Mouse (Mus musculus): ENCODE measurements around the gene Camta1.

The Camta1 gene

DNA sequence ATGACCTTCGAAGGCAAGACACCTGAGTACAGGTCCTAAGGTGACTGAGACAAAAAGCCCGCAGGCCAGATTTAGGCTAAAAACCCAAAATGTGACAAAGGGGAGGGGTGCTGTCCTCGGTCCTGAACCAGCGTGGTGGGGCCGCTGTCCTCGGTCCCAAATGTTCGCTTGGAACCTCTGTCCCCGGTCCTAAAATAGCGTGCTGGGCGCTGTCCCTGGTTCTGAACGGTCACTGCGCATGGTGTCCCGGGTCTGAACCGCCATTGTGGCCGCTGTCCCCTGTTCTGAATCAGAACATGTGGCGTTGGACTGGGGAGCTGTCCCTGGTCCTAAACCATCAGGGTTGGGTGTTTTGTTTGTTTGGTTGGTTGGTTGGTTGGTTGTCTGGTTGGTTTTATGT is 257.2 kb downstream of the Camta1 start:
- peak; percentile 20 for DNase-seq (ENCODE audit: low read depth)

DNA sequence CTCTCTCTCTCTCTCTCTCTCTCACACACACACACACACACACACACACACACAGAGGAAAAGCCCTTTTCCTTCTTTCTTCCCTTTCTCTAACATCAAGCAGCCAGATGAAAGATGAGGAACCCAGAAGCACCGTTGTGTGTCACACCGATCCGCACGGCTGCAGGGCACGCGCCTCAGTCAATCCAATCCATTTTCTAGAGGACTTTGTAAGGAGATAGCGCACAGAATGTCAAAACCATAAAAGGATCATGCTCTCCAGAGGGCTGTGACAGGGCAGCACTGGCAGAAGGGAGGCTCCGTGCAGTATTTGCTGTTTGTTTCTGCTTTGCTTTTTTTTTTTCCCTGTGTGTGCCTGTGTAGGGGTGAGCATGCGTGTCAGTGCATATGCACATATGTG is 258.1 kb downstream of the Camta1 start:
- DNase-seq (ENCODE audit: low read depth) = no peak

DNA sequence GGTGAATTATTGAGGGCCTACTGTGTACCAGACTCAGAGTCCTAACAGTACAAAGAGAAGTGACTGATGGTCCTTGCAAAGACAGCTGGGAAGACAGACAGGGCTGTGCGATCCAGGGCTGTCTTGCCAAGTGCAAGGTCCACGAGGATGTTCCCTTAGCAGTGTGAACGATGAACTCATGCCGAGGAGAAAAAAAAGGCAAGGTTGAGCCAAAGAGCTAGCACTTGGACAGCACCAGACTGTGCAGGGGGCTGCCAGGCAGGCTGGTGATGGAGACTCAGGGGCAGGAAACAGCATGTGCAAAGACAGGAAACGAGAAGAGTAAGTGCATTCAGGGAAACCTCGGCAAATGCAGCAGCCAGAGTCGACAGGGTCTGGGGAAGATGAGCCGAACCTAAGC is 266.6 kb downstream of the Camta1 start:
- no peak for DNase-seq (ENCODE audit: low read depth)

DNA sequence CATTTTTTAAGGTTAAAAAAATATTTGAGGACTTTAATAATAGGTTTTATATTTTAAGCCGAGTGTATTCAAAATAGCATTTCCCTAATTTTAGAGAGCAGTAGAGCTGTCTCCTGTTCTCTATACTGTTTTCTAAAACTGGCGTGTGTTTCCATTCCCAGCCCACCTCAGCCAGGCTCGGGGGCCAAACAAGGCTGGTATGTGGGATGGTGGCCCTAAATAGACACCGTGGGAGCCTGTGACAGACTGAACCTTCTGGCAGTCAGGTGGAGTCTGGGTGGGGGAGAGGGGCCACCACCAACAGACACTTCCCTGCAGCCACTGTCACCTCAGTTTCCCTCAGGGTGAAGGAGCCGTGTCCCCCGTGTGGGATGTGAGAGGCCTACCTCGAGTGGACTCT is 268.6 kb downstream of the Camta1 start:
- no peak for DNase-seq (ENCODE audit: low read depth)

DNA sequence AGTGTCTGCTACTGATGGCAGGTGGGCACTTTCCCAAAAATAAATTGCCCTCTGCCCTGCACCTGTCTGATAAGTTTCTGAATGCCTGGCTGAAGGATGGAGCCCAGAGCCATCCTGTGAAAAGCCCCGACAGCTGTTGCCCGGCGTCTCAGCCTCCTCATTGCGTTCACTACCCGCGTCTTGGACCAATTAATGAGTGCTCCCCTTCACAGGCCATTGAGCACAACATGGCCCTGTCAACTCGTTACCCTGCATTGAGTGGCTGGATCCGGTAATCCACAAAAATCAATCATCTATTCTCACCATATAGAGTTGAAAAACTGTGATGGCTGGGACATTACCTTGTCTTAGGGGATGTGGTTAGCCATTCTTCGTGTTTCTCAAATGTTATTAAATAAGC is 275.6 kb downstream of the Camta1 start:
- DNase-seq (ENCODE audit: low read depth) = no peak

DNA sequence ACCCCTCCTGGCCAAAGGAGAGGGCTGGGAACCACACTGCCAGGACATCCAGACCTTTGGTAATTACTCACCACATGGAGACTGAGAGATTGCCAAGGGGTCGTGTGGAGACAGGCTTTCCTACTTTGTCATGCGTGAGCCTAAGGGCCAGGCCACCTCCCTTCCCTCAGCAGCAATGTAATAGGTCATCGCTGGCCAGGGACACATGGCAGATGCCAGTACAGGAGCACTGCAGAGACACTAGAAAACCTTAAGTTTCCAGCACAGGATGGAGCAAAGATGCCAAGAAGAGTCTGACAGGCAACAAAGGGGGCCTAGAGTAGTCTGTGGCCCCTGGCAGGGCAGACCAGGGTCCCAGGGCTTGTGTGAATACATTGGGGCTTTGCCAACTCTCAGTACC is 283.7 kb downstream of the Camta1 start:
- no peak for DNase-seq (ENCODE audit: low read depth)

DNA sequence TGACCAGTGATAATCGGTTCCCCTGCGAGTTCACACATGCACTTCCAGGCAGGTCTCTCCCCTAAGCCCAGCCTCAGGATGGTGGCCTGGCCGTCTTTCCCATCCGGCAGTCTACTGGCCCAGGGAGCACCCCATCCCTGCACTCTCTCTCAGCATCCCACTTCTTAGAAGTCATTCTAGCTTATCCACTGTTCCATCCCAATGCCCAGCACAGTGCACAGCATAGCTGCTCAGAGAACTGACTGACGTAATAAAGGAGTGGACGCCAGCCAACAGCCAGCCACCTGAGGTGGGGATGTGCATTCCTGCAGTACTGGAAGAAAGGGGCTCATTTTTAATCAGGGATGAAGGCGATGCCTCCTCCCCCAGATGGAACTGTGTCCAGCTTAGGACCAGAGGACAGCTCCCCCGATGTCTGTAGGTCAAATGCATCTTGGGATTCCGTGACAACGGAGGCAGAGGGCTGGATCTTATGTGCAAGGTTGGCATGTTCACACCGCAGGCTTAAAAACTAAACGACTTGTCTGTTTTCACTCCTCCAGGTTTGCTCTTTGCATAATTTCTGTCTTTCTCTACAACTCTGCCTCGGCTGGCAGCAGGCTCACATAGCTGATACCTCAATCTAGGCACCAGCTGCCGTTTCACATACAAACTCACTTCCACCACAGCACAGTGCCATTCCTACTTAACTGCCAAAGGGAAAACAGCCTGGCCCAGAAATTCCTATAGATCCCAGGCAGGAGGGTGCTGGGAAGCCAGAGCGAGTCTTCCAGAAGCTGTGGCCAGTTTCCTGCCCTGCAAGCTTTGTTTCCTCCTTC is 285.2 kb downstream of the Camta1 start:
- peak; percentile 17 for DNase-seq (ENCODE audit: low read depth)

DNA sequence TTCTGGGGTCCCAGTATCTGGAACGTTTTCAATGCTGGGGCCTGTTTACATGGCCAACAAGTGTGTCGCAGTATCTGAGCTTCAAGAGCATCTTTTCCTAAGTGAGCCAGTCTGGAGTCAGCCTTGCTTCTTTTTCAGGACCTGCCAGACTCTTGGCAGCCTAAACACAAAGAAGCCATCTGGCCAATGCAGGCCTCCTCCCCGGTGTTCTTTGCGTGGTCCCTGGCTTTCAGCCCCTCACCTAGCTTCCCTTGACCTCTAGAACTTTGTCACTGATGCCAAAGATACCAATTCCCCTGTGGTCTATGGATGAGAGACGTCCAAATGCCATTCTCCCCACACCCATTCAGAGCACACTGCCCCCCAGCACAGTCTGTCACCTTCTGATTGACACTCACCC is 289.0 kb downstream of the Camta1 start:
- no peak for DNase-seq (ENCODE audit: low read depth)

DNA sequence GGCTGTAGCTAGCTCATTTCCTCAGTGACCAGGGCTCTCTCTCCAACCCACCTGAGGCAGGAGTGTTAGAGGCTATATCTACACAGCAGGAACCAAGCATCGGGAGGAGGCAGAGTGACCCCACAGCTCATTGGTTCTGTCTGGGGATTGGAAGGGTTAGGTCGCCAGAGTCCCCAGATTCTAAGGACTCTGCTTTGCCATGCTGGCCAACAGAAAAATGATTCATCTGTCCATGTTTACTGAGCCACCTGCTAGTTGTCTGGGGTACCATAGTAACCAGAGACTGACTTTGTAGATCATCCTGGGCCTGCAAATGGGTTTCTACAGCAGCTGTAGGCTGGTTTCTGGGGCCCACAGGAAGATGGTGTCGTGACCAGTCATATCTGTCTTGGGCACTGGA is 292.1 kb downstream of the Camta1 start:
- no peak for DNase-seq (ENCODE audit: low read depth)

DNA sequence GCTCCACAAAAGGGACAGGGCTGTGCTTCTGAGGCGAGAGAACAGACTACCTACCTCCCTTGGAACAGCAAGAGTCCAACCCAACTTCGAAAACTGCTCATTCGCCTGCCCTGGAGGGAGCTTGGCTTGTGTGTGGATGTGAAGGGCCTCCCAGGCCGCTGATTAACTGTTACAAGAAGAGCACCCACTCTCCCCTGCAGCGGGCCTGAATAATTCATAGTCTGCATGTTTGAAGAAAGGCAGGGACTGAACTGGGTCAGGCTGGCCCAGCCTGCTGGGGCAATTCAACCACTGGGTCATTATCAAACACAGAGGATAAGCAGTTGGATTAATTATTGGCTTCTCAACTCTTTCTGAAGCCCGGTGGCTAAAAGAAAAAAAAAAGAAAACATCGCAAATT is 292.8 kb downstream of the Camta1 start:
- no peak for DNase-seq (ENCODE audit: low read depth)

DNA sequence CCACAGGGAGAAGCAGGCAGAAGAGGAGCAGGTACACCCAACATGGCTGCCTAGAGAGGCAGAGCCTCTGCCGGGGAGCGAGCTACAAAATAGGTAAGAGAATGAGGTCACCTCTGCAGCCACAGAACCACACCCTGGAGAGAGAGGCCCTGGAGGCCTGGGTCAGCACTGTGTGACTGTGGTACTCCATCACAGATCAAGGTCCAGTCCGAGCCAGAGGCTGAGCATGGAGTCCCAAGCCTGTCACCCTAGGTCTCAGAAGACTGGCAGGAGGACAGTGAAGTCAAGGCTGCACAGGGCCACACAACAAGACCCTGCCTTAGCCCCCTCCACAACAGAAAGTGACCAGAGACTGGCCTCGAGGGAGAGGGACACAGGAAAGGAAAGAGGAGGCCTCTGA is 294.6 kb downstream of the Camta1 start:
- no peak for DNase-seq (ENCODE audit: low read depth)

DNA sequence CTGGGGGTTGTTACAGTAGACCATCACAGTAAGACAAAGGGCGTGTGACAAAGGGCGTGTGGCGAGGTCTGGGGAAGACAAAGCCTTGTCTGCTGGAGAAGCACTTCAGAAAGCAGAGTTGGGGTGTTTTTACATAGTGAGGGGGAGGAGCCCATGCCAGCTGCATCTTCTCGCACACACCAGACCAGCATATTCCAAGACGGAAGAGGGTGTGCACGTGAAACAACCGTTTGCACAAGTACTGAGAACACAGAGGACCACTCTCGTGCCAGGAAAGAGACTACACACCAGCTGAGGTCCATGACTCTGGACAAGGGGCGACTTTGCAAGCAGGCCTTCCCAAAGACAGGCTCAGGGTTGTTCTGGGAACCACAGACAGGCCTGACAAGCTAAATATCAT is 306.2 kb downstream of the Camta1 start:
- DNase-seq (ENCODE audit: low read depth) = no peak

DNA sequence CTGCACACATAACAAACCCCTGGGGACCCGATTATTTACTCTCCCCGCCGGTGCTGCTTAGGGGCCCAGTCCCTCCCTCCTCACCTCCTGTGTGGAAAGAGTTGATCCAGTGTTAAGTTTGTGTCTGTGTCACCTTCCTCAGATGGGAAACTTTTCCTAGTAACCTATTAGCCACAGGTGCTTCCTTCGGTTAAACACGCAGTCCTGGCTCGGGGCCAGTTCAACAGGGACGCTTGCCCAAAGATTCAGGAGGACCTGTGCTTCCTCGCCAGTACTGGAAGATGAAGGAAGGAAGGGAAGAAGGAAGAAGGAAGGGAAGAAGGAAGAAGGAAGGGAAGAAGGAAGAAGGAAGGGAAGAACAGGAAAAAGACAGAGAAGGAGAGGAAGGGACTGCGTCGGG is 312.2 kb downstream of the Camta1 start:
- no peak for DNase-seq (ENCODE audit: low read depth)

DNA sequence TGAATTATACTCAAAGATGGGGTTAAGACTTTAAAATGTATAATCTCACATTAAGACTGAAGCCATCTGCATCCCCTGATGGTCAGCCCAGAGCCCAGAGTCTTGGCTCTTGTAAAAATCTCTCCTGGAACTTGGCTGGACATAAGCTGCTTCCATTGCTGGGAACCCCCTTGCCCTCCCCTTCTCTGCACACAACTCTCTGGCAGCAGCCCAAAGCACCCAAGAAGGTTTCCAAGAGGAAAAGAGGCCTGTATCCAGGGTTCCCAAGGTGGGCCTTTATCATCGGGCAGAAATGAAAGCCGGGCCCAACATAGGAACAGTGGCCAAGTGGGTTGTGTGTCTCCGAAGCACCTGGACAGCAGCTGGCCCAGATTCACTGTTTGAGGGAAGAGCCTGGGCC is 316.2 kb downstream of the Camta1 start:
- no peak for DNase-seq (ENCODE audit: low read depth)

DNA sequence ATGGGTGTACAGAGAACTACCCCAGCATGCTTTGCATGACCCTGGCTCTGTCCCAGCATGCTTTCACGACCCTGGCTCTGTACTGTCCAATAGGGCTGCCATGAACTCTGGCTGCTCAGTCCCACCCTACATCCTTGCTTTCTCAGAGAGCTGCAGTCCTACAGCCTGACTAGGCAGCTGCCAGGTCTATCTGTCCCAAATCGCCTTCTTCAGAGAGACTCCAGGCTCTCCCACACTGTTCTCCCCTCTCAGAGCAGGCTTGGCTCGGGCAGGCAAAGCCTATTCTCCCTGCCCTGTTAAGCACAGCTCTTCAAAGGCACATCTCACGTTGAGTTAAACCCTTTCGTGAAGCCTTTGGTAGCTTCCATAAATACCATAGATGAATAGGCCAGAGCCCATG is 317.5 kb downstream of the Camta1 start:
- DNase-seq (ENCODE audit: low read depth) = no peak

DNA sequence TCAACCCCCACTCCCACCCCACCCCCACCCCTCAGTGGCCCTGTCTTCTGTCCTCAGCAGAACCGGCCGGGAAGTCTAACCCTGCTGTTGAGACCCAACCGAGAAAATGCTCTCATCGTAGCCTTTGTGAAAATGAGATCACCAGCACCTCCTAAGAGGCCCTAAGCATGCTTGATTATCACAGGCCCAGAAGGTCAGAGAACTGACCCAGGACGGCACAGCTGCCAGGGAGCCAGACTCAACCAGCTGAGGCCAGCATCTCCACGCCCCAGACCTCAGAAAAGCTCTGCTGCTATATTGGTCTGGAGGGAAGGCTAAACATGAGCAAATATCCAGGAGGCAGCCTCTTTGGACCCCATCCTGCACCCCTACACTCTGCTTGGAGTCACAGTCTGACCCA is 321.1 kb downstream of the Camta1 start:
- DNase-seq (ENCODE audit: low read depth) = no peak

DNA sequence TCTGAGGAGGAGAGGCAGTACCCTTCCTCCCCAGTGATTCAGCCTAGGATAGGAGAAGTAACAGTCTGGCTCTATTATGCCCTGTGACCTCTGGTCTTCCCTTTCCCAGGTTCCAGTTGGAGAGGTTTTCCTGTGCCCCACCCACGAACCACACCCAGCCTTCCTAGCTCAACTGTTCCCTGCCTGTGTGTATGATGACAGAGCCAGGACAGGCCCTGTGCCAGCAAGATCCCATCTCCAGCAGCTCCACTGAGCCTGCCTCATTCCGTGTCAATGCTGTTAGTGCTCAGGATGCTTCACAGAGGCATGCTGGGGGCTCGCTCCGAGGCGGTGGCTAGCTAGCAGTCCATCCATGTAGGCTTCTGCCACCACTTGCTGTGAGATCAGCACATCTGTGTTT is 321.8 kb downstream of the Camta1 start:
- DNase-seq (ENCODE audit: low read depth) = no peak

DNA sequence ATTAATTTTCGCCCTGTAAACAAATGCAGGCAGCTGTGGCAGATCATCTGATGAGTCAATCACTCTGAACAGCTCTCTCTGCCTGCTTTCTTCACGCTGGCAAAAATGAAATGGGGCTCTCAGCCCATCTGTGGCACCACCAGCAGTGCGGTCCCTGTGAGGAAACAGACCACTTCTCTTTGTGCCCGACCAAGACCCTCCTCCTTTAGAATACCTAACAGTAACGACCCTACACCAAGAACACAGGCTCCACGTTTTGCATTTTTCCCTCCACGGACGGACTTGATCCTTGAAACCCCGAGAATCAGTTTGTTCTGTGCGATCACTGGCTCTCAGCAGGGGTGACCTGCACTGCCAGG is 322.5 kb downstream of the Camta1 start:
- no peak for DNase-seq (ENCODE audit: low read depth)

DNA sequence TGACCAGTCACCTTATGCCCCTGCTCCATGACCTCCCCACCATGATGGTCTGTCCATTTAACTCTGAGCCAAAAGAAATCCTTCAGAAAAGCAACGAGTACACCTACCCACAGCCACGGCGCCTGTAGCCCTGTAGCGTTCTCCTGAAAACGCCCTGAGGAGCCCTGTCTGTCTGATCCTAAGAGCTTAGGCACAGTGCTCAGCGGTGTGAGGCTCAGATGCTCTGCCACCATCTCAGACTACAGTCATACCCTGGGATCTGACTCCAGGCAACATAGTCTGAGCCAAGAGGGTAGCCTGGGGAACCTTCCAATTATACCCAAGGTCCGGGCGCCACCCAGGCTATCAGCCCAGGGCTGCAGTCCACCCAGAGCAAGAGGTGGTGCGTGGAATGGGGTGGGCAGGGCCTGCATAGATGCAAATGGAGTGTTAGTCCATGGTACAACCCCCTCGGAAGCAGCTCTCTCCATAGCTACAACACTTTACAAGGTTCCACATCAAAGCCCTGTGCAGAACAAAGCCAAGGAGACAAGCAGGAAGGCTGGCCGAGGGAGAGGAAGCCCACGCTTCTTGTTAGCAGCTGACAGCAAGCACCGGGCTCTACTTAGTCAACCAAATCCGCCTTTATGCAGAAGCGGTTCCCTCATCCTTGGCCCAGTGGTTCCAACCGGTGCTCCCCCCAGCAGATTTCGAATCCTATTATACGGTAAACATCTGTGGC is 323.1 kb downstream of the Camta1 start:
- DNase-seq (ENCODE audit: low read depth) = no peak

DNA sequence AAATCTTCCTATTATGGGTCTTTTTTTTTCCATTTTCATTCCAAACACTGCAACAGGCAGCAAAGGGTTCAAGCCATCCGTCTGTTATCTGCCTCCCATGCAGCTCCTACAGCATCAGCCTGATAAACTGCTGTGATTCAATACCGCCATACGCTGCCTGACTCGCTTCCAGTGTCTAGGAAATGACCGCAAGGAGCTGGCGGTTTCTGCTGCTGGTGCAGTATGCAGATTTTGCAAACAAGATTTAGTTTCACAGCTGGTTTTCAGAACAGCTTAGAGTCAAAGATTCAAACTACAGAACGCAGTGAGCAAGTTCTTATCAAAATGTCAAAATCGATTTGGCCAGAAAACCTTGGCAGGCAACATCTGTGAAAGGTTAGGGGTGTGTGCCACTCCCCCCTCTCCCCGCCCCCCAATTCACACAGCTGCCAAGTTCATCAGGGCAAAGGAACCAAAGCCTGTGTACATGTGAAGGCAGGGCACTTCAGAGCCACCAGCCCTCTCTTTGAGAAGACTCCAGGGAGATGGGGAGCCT is 325.7 kb downstream of the Camta1 start:
- peak; percentile 69 for DNase-seq (ENCODE audit: low read depth)

DNA sequence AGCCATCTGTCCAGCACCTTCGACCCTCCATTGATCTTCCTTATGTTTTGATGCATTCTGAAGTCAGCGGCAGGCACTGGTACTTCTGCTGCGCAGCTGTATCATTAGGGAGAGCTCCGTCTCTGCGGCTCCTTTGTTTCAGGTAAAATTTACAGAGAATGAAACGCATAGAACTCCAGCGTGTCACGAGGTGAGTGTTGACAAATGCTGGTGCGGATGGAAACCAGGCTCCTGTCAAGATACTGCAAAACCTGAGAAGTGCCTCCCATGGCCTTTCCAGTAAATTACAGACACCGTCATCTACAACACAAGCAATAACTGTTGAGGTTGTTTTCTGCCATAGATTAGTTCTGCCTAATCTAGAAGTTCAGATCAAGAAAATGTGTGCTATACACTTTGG is 328.2 kb downstream of the Camta1 start:
- DNase-seq (ENCODE audit: low read depth) = no peak

DNA sequence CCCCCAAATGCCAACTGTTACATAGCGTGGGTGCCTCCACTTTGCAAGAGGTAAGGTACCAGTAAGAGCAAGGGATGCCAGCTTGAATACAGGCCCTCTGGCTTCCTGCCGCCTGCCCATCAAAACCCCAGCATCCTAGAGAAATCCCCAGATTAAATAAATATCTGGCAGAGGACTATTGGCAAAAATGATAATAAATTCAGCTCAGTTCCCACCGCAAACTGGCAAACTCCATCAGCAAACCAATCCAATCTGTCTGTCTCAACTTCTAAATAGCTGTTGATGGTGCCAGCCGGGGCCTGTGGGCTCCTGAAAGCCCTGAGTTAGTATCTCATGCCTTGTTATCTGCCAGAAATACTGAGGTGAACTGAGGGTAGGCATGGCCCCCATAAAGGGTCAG is 333.2 kb downstream of the Camta1 start:
- DNase-seq (ENCODE audit: low read depth) = no peak

DNA sequence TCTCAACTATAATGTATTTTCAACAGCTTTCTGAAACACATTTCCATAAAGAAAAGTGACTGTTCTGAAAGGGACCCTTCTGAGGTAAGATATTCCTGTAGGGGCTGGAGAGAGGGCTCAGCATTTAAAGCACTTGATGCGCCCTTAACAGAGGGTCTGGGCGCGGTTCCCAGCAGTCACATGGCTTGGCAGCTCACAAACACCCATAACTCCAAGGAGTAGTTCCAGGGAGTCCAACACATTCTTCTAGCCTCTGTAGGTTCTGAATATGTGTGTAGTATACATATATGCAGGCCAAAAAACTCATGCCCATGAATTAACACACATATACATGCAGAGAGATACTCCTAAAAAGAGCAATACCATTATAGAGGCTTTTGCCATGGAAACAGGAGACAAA is 333.9 kb downstream of the Camta1 start:
- peak; percentile 40 for DNase-seq (ENCODE audit: low read depth)

DNA sequence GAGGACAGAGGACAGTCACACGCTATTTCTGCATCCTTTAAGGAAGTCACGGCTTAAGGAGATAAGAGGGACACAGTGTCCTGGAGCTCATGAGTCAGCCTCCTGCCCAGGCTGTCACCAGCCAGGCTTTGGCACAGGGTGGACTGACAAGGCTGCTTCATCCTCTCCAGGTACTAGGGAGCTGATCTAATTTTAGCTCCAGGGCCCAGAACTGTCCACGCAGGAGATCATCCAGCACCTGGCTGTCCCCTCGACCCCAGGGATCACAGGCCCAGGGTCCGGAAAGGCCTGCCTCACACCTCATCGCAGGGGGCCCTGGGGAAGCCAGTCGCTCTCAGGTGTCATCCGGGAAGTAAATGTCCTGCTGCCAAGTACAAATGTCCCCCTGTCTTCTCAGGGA is 341.6 kb downstream of the Camta1 start:
- no peak for DNase-seq (ENCODE audit: low read depth)

All from NIH3T3 (cell line).